Mouse (Mus musculus) CH12F3 (cell line): ENCODE measurements around the gene Ppp4c.

Experiments used
- in situ Hi-C: fragments of 300-500 bp; cut with MboI; formaldehyde crosslinking; loops from 2 replicates; pipeline ENCODE4 v1.14.3; 2020; ENCODE audit warnings: low sequenced_read_pairs

The Ppp4c gene

GRCm38 (mm10) chr7:126802134-126802889 is 10.0 kb upstream of the Ppp4c start:
- in situ Hi-C loops, result no loop called here

GRCm38 (mm10) chr7:126801057-126801422 is 8.7 kb upstream of the Ppp4c start:
- in situ Hi-C loops, result no loop called here

GRCm38 (mm10) chr7:126800269-126801056 is 8.2 kb upstream of the Ppp4c start:
- in situ Hi-C loops, result no loop called here

- in situ Hi-C loops, result no loop called here
Measured at GRCm38 (mm10) chr7:126799468-126800268, 7.4 kb upstream of the Ppp4c start.

GRCm38 (mm10) chr7:126799050-126799467 is 6.8 kb upstream of the Ppp4c start:
- in situ Hi-C loops, result no loop called here

GRCm38 (mm10) chr7:126798127-126799049 is 6.1 kb upstream of the Ppp4c start:
- in situ Hi-C loops, result no loop called here

GRCm38 (mm10) chr7:126797411-126798126 is 5.3 kb upstream of the Ppp4c start, which contains the start of gene Fam57b:
Fam57b (plus strand) TSS chr7:126797668.
- in situ Hi-C loops, result no loop called here

- in situ Hi-C loops, result no loop called here
Measured at GRCm38 (mm10) chr7:126796350-126796932, 4.1 kb upstream of the Ppp4c start.

- in situ Hi-C loops, result no loop called here
Measured at GRCm38 (mm10) chr7:126795387-126796317, 3.4 kb upstream of the Ppp4c start.

GRCm38 (mm10) chr7:126794271-126794605 is 1.9 kb upstream of the Ppp4c start:
- in situ Hi-C loops, result no loop called here

GRCm38 (mm10) chr7:126793456-126794270 is 1.4 kb upstream of the Ppp4c start:
- in situ Hi-C loops, result no loop called here

GRCm38 (mm10) chr7:126792721-126793443 is 586 bp upstream of the Ppp4c start:
- in situ Hi-C loops, result no loop called here

GRCm38 (mm10) chr7:126789141-126789540 is 3.2 kb downstream of the Ppp4c start:
- in situ Hi-C loops, result loop anchor here (5.0 kb wide), 2 partner anchors 87 to 983 kb away; no protein-coding TSS in a partner anchor

GRCm38 (mm10) chr7:126786142-126786541 is 6.2 kb downstream of the Ppp4c start:
- in situ Hi-C loops, result loop anchor here (5.0 kb wide), 2 partner anchors 84 to 986 kb away; no protein-coding TSS in a partner anchor

- in situ Hi-C loops, result loop anchor here (5.0 kb wide), 2 partner anchors 83 to 987 kb away; no protein-coding TSS in a partner anchor
Measured at GRCm38 (mm10) chr7:126785056-126785455, 7.2 kb downstream of the Ppp4c start.

GRCm38 (mm10) chr7:126784469-126784868 is 7.8 kb downstream of the Ppp4c start:
- in situ Hi-C loops, result no loop called here
